Mouse (Mus musculus): Measurements from ENCODE around the gene Igsf21.

Gene Igsf21

DNA sequence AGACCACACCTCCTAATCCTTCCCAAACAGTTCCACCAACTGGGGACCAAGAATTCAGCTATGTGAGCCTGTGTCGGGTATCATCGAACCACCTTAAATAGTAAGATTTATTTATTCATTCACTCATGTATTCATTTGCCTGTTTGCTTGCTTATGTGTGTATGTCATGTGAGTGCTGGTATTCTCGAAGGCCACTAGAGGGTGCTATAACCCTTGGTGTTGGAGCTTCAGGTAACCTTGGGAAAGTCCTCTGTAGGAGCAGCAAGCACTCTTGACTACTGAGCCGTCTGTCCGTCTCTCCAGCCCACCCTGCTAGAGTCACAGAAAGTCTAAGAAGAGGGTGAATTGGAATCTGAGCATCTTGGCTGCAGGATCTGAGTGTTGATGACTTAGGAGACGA lies 103.4 kb downstream of the Igsf21 start:
- DNase-seq, result no peak

GRCm38 (mm10) chr4:140140485-140140884 lies 106.1 kb downstream of the Igsf21 start:
- DNase-seq, result no peak

GRCm38 (mm10) chr4:140138846-140139245 lies 107.7 kb downstream of the Igsf21 start:
- DNase-seq, result no peak

DNA sequence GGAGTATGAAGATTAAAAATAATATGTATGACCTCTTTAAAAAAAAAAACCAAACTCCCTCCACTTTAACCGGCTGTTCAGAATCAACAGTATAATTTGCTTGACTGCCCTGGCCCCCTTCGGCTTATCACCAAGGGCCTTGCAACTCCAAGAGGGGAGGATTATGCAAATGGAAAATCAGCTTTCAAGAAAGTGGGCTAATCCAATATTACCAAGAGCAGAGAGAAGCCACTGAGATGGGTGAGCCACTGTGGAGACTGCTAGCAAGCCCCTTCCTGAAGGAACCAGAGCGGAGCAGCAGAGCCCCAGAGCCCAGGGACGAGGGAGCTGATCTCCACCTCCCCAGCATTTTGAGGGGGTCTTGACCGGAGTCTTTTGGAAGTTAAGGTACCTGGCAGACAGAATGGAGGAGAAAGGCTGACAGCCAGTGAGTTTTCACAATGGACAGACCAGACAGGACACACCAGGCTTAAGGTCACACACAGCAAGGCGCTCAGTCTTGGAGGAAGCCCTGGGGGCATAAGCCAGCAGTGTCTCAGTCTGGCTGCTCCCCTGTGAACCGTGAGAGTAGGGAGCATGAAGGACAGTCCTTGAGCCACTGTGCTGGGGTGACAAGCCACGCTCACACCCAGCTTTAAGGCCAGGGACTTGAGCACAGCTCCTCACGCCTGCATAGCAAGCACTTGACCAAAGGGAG lies 114.8 kb downstream of the Igsf21 start:
- DNase-seq, result no peak

- no peak for DNase-seq
Measured at GRCm38 (mm10) chr4:140131201-140131600, 115.4 kb downstream of the Igsf21 start.

DNA sequence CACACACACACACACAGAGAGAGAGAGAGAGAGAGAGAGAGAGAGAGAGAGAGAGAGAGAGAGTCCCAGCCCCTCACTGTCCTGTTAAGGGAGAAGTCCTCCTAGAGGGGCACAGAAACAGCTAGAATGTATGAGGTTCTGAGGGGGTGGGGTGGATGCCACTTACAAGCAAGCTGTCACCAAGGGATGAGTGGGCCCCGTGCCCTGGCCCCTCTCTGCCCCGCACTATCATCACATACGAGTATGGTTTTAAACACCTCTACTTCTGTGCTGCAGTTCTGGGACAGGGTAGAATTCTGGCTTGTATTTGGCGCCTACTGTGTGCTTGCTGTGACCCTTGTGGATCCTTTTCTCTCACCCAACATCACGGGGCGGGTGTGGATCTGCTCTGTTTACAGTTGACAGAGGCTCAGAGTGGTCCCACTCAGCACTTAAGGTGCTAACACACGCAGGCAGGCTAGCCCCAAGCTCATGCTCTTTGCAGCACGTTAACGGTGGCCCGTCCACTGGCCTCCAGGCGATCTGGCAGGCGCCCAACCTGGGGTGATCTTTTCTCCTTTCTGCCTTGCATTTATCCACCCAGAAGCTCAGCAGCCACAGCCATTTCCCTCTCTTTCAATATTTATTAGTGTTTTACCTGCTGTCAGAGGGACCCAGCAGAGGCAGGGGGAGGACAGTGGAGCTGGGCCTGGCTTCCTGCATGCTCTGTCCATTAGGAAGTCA lies 116.9 kb downstream of the Igsf21 start:
- DNase-seq, result no peak

- no peak for DNase-seq
Measured at GRCm38 (mm10) chr4:140128116-140128515, 118.5 kb downstream of the Igsf21 start.

GRCm38 (mm10) chr4:140125806-140126205 lies 120.8 kb downstream of the Igsf21 start:
- DNase-seq, result no peak

- no peak for DNase-seq
Measured at GRCm38 (mm10) chr4:140122534-140122933, 124.0 kb downstream of the Igsf21 start.

DNA sequence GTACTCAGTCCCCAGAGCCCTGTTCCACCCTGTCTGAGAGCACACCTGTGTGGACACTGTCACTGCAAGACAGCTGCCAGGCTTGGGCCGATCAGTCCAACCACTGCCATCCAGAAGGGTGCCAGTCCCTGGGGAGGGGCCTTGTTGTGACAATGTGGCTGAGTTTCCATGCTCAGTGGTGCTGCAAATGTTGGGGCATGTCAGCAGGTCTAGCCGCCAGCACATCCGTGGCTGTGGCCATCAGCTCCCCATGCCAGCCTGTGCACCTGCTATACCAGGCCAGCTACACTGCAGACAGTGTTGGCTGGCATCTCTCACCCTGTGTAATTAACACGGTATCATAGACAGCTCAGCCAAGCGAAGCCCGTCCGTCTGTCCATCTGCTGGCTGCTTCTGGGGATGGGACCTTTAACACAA lies 129.3 kb downstream of the Igsf21 start:
- no peak for DNase-seq

- no peak for DNase-seq
Measured at GRCm38 (mm10) chr4:140115756-140116155, 130.8 kb downstream of the Igsf21 start.

DNA sequence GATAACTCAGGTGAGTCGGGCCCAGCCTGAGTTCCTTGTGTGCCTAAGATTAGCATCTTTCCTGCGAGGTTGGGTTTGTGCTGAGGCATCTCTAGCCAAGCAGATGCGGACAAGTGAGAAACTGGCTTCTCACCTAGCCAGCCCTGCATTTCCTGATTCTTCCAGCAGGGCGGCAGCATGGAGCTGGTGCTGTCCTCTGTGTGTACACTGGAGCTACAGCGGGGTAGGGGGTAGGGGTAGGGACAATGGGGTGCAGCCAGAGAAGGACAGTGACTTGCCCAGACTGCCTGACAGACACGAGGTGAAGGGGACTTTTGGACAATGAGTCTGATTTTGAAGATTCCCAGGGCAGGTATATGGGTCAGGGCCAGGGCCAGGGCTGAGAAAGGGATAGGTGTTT lies 131.5 kb downstream of the Igsf21 start:
- DNase-seq, result no peak

- DNase-seq, result no peak
Measured at GRCm38 (mm10) chr4:140113690-140114475, 132.7 kb downstream of the Igsf21 start.

DNA sequence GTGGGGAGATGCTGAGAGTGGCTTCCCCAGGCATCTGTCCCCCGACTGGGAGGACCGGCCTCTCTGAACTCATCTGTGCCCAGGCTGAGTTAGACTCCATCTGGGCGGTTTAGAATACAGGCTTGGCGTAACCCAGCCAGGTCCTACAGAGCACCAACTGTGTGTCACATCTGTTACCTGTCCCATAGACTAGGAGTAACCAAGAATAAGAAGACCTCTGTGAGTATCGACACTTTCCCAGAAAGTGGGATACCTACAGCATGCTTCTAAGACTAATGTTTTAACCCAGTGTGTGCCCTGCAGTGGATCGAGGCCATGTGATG lies 137.0 kb downstream of the Igsf21 start:
- DNase-seq, result no peak

DNA sequence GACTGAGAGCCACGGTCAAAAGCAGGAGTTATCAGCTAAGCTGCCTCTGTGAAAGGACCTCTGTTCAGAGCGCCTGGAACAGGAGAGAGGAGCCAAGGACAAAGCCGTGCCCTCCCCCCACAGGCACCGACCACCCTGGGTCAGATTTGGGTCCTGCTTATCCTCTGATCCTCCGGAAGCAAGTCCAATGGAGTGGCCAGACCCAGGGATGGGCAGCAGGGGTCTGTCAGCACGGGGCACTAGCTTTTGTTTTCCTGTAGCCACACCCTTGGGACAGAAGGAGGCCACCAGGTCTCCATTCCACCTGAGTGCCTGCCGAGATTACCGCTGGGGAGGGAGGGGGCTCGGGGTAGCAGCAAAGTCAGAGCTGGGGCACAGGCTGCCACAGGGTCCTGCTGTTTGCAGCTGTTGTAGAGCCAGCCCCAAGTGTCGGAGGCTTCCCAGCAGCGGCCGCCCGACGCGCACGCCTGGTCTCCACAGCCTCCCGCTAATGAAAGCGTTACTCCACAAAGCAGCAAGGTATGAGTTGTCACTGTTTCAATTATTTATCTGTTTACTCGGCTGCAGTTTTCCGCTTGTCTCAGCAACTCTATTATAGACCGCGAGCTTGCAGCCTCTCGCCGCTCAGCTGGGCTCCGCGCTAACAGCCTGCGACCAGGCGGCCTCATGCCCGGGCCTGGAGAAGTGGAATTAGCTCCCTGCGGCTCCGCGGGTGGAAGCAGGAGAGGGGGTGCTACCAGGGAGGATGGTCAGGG lies 137.5 kb downstream of the Igsf21 start:
- DNase-seq, result no peak

GRCm38 (mm10) chr4:140107161-140107560 lies 139.4 kb downstream of the Igsf21 start:
- DNase-seq, result no peak

DNA sequence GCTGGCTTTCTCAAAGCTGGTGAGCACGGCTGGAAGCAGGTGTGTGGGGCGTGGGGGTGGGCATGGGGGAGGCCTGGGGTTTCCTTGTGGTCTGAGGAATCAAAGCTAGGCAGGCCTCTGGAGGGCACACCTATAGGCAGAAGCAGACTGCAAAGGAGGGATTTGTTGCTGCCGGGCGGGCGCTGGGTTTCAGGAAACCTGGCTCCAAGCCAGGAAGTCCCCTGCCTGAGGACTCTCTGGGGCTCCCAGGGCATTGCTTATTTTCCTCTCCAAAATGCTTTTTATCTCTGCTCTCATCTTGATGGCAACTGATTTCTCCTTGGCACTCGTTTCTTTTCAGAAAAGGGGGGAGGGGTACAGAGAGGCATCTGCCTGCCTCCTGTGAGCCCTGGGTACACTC lies 141.8 kb downstream of the Igsf21 start:
- DNase-seq, result no peak

GRCm38 (mm10) chr4:140103341-140104027 lies 143.1 kb downstream of the Igsf21 start:
- no peak for DNase-seq

DNA sequence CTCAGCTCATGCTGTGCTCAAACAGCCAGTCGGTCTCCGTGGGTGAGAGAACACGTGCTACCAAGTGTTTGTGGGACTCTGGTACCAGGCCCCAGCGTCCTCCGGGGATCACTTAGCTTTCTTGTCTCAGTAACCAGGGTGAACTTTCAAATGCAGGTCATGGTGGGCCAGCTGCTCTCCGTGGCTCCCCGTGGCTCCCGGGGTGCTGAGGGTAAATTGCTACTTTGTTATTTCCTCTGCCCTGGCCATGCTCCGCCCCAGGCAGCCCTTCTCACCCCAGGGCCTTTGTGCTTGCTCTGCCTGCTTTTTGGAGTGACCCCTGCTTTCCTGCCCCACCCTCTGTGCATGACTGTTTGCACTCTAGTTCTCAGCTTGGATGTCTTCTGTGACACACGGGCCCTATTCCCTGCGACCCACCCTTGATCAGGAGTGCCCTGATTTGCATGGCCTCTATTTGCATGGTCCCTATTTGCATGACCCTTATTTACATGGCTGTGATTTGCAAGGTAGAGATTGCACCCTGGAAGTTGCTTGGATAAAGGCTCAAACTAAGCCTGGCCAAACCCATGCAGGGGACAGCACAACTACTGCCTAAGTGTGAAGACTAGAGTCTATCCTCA lies 143.9 kb downstream of the Igsf21 start:
- no peak for DNase-seq

DNA sequence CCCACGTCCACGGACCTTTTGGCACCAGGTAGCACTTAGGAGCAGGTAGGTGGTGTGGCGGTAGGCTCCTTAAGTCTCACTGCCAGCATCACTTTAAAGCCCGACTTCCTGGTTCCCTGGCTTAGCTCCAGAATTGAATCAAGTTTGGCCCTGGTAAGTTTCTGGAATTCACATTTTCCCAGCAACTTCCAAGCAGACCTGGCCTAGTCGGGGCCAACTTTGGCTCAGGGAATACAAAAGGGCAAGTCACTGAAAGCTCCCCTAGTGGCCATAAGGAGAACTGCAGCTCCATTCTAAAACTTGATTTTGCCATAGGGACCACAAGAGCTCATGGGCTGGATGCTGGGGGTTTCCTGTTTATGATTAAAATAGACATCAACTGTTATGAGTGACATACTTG lies 145.5 kb downstream of the Igsf21 start:
- DNase-seq, result peak in 1 of 2 experiments; percentile 13

GRCm38 (mm10) chr4:140100141-140100540 lies 146.4 kb downstream of the Igsf21 start:
- no peak for DNase-seq

- no peak for DNase-seq
Measured at GRCm38 (mm10) chr4:140096283-140096682, 150.3 kb downstream of the Igsf21 start.
